Mouse (Mus musculus) central nervous system, embryonic 18 days (tissue): ENCODE measurements around the gene Olfr979. TPM values are rescaled to one million over a fixed set of nuclear protein-coding genes. Genes with fewer than 3 reads are reported as not detected.

ENCODE experiments used
- polyA plus RNA-seq: library from polyadenylated mRNA; depleted of rRNA; stranded (reverse); fragments of >200 nt; gene quantifications from 2 replicates; pipeline ENCODE4 v1.2.3, GENCODE M21; 2012; rRNA removed

Gene Olfr979
- not detected in 2 replicates for polyA plus RNA-seq

GRCm38 (mm10) chr9:40003365-40003764 is at the start of gene Olfr979:
Olfr979 (minus strand) TSS chr9:40003465.

GRCm38 (mm10) chr9:40021164-40021563 is 17.9 kb upstream of the Olfr979 start, which contains the start of gene Olfr981:
Olfr981 (plus strand) TSS chr9:40021464.

GRCm38 (mm10) chr9:40009482-40009881 is 6.2 kb upstream of the Olfr979 start, which contains the start of gene Olfr980:
Olfr980 (minus strand) TSS chr9:40009582.

GRCm38 (mm10) chr9:39991813-39992212 is 11.5 kb downstream of the Olfr979 start, which contains the start of gene Olfr978:
Olfr978 (plus strand) TSS chr9:39992113.

GRCm38 (mm10) chr9:39961033-39961432 is 42.2 kb downstream of the Olfr979 start, which contains the start of gene Olfr976:
Olfr976 (minus strand) TSS chr9:39961133.

GRCm38 (mm10) chr9:39951946-39952345 is 51.3 kb downstream of the Olfr979 start, which contains the start of gene Olfr975:
Olfr975 (minus strand) TSS chr9:39952046.

Other genes starting within 250 kb of the Olfr979 start
- gene Olfr968, start 220.2 kb downstream of the Olfr979 start, polyA plus RNA-seq, result not detected in 2 replicates
- gene Olfr969, start 212.5 kb downstream of the Olfr979 start, polyA plus RNA-seq, result not detected in 2 replicates
- not detected in 2 replicates for gene Olfr970, start 194.6 kb downstream of the Olfr979 start, polyA plus RNA-seq
- not detected in 2 replicates for gene Olfr971, start 166.6 kb downstream of the Olfr979 start, polyA plus RNA-seq
- not detected in 2 replicates for gene Olfr972, start 137.0 kb downstream of the Olfr979 start, polyA plus RNA-seq
- not detected in 2 replicates for gene Olfr229, start 96.1 kb downstream of the Olfr979 start, polyA plus RNA-seq
- not detected in 2 replicates for gene Olfr974, start 66.0 kb downstream of the Olfr979 start, polyA plus RNA-seq
- gene Olfr975, start 51.4 kb downstream of the Olfr979 start, polyA plus RNA-seq, result 0.04 and 0.09 TPM in 2 replicates
- gene Olfr976, start 42.3 kb downstream of the Olfr979 start, polyA plus RNA-seq, result not detected in 2 replicates
- gene Olfr978, start 11.4 kb downstream of the Olfr979 start, polyA plus RNA-seq, result not detected in 2 replicates
- gene Olfr980, start 6.1 kb upstream of the Olfr979 start, polyA plus RNA-seq, result not detected in 2 replicates
- gene Olfr981, start 18.0 kb upstream of the Olfr979 start, polyA plus RNA-seq, result not detected in 2 replicates
- gene Olfr982, start 70.4 kb upstream of the Olfr979 start, polyA plus RNA-seq, result not detected in 2 replicates
- not detected in 2 replicates for gene Olfr983, start 90.1 kb upstream of the Olfr979 start, polyA plus RNA-seq
- gene Olfr984, start 110.7 kb upstream of the Olfr979 start, polyA plus RNA-seq, result not detected in 2 replicates
- gene Olfr985, start 126.7 kb upstream of the Olfr979 start, polyA plus RNA-seq, result not detected in 2 replicates
- gene Tmem225, start 144.7 kb upstream of the Olfr979 start, polyA plus RNA-seq, result not detected in 2 replicates
- gene Olfr986, start 177.5 kb upstream of the Olfr979 start, polyA plus RNA-seq, result not detected in 2 replicates
- gene Zfp202, start 188.9 kb upstream of the Olfr979 start, polyA plus RNA-seq, result 8.5 and 8.9 TPM in 2 replicates